Mouse (Mus musculus) E14TG2a.4 (cell line): Measurements from ENCODE around the gene Atp8a2.

Experiments
- CTCF ChIP-seq: conservative IDR thresholded peaks from 2 replicates; pipeline ENCODE4 v1.5.1; 2014; ENCODE audit warnings: low read length
- NANOG ChIP-seq: IDR thresholded peaks from 2 replicates; pipeline ENCODE4 v1.6.1; 2014; ENCODE audit warnings: borderline replicate concordance, low read length, mixed read lengths
- POU5F1 ChIP-seq: IDR thresholded peaks from 2 replicates; pipeline ENCODE4 v1.6.1; 2014; ENCODE audit warnings: low read length, borderline replicate concordance

DNA sequence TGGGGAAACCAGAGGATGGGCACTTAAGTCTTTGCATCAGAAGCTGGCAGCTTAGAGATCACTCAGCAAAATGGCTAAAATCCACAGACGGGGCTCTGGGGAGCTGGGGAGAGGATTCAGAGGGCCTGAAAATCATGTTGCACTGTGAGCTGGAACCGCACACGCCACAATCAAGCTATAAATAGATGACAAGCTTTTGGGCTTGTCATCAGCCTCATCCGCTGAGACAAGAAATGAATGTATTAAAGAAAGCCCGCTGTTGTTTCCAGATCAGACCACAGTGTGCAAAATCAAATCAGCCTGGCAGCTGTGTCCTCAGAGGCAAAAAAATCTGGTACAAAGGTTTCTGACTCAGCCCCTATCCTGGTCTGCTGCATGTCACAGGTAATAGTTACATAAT, 7.2 kb downstream of the Atp8a2 start:
- no peak for TF ChIP-seq CTCF
- no peak for TF ChIP-seq NANOG
- TF ChIP-seq POU5F1: no peak
